Mouse (Mus musculus) midbrain, embryonic 16.5 days (tissue): ENCODE data around the gene Cdkal1. TPM values are rescaled to one million over a fixed set of nuclear protein-coding genes. Genes with fewer than 3 reads are reported as not detected.

Source experiments
- ATAC-seq: fragments of 200-750 bp; cut with Nextera tagmentation; 2 replicates; pipeline ENCODE4 v1.8.0; 2017; ENCODE audit warnings: moderate TSS enrichment
- H3K27ac ChIP-seq: fragments of 300-500 bp; sonication (generic); 2 replicates; pipeline ENCODE4 v1.5.1; 2014; ENCODE audit warnings: mild to moderate bottlenecking, low read length, mixed read lengths
- H3K27me3 ChIP-seq: fragments of 300-500 bp; sonication (generic); 2 replicates; pipeline ENCODE4 v1.6.1; 2014; ENCODE audit warnings: low read depth, low read length, mixed read lengths; ENCODE audit not compliant: control insufficient read depth, insufficient read depth
- H3K36me3 ChIP-seq: fragments of 300-500 bp; sonication (generic); 2 replicates; pipeline ENCODE4 v1.6.1; 2014; ENCODE audit warnings: mild to moderate bottlenecking, low read length, moderate library complexity, mixed read lengths; ENCODE audit not compliant: control insufficient read depth, insufficient read depth
- H3K4me1 ChIP-seq: fragments of 300-500 bp; sonication (generic); 2 replicates; pipeline ENCODE4 v1.6.1; 2014; ENCODE audit warnings: mild to moderate bottlenecking, low read length, mixed read lengths; ENCODE audit not compliant: control insufficient read depth, insufficient read depth
- H3K4me2 ChIP-seq: fragments of 300-500 bp; sonication (generic); 2 replicates; pipeline ENCODE4 v1.6.1; 2014; ENCODE audit warnings: mild to moderate bottlenecking, low read length, mixed read lengths
- H3K4me3 ChIP-seq: fragments of 300-500 bp; sonication (generic); 2 replicates; pipeline ENCODE4 v1.5.1; 2014; ENCODE audit warnings: low read depth, mild to moderate bottlenecking, low read length, moderate library complexity, mixed read lengths
- H3K9ac ChIP-seq: fragments of 300-500 bp; sonication (generic); 2 replicates; pipeline ENCODE4 v1.6.1; 2014; ENCODE audit warnings: low read depth, low read length, mixed read lengths
- H3K9me3 ChIP-seq: fragments of 300-500 bp; sonication (generic); replicated peaks from 2 replicates; pipeline ENCODE4 v1.6.1; 2014; ENCODE audit warnings: mild to moderate bottlenecking, low read length, mixed read lengths; ENCODE audit not compliant: control insufficient read depth, poor library complexity, severe bottlenecking
- WGBS: fragments of 180-500 bp; shearing (Covaris S2); extraction: QIAGEN DNeasy Blood & Tissue Kit; methylation state at CpG from one replicate; pipeline ENCODE4 v1.1.7; 2014; 5-methylcytosine and 5-hydroxymethylcytosine counted together
- polyA plus RNA-seq: library from polyadenylated mRNA; unstranded; fragments of >200 nt; fragmentation: Nextera tagmentation; extraction: Ambion mirVana; gene quantifications from 2 replicates; pipeline ENCODE4 v1.2.1, GENCODE M21; 2015

The Cdkal1 gene
- polyA plus RNA-seq, 1 experiment from 2014 or later = 21.4 TPM

DNA sequence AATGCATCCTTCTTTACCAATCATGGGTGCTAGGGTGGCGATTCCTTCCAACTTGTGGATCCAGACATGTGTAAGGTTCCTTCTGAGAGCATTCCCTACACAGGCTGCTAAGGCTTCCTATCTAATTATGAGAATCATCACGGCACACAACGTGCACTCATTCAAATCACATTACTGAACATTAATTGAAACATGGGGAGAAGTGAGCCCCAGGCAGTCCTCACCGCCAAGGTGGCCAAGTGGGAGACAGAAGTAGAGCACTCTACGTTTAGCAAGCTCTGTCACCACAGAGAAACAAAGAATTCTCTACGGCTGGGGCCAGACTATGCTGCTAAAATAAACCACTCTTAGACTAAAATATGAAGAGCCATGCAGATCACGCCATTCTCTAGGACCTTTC, 240.4 kb downstream of the Cdkal1 start:
- no peaks in the 10 kb centered on the region for H3K36me3 ChIP-seq
- no peak overlapping the region for H3K27ac ChIP-seq
- ATAC-seq = no peak
- no peak overlapping the region for H3K9ac ChIP-seq
- 68% methylated on average over 7 of the region's 7 CpGs for WGBS
- H3K4me2 ChIP-seq = no peak overlapping the region
- no peak overlapping the region for H3K4me3 ChIP-seq
- H3K9me3 ChIP-seq = no peaks in the 10 kb centered on the region
- no peaks in the 10 kb centered on the region for H3K27me3 ChIP-seq
- H3K4me1 ChIP-seq = peaks cover 20% of the 10 kb centered on the region

DNA sequence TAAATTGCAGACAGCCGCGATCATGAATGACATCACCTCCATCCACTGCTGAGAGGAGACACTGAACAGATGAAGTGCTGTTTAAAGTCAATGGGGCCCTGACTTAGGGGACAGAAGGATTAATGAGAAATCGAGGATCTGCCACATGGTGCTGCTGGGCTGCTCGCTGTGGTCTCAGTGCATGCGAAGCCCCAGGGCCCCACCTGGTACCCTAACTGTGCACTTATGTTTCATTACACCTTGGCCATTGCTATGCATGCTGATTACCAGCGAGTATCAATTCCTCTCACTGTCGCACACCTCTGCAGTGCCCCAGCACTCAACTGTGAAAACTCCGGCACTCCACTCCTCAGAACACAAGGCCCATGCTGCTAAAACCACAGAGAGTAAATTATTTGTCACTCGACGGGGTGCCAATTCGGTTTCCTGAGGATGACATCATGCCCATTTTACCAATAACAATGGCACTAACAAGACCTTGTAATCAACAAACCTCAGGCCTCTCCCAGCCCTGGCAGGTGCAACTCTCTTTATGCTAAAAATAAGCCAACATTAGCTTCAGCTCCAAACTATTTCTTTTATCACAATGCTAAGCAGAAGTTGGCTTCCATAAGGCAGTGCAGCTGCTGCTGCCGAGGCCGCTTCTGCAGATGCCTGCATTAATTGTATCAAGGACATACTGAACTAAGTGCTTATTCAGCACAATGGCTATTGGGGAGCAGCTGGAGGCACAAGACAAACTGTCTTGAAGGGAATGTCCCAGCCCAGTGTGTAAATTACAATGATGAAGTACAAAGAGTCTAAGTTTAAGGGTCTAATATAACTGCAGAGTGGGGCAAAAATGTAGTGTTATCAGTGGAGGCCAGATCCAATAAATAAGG, 245.2 kb downstream of the Cdkal1 start:
- H3K4me2 ChIP-seq = no peak overlapping the region
- H3K27ac ChIP-seq = peak overlapping the region; percentile 51
- H3K36me3 ChIP-seq = no peaks in the 10 kb centered on the region
- no peak overlapping the region for H3K9ac ChIP-seq
- H3K9me3 ChIP-seq = no peaks in the 10 kb centered on the region
- no peaks in the 10 kb centered on the region for H3K27me3 ChIP-seq
- H3K4me1 ChIP-seq = peaks cover 23% of the 10 kb centered on the region
- WGBS = 11% methylated on average over 13 of the region's 13 CpGs
- H3K4me3 ChIP-seq = no peak overlapping the region
- ATAC-seq = peak; percentile 67

GRCm38 (mm10) chr13:29609441-29609840, 246.0 kb downstream of the Cdkal1 start:
- Histone ChIP-seq H3K4me3 (no peak overlapping the region), H3K9ac (no peak overlapping the region), H3K27ac (no peak overlapping the region), H3K36me3 (no peaks in the 10 kb centered on the region), H3K9me3 (no peaks in the 10 kb centered on the region), H3K27me3 (no peaks in the 10 kb centered on the region), H3K4me1 (peaks cover 23% of the 10 kb centered on the region), H3K4me2 (no peak overlapping the region)
- 47% methylated on average over 5 of the region's 5 CpGs for whole genome bisulfite sequencing
- ATAC-seq = no peak

GRCm38 (mm10) chr13:29604241-29604640, 251.2 kb downstream of the Cdkal1 start:
- Histone ChIP-seq H3K9me3 (no peaks in the 10 kb centered on the region), H3K4me1 (no peaks in the 10 kb centered on the region; the same call in 1 of the 2 replicates), H3K9ac (no peak overlapping the region), H3K27me3 (no peaks in the 10 kb centered on the region), H3K4me3 (no peak overlapping the region), H3K36me3 (no peaks in the 10 kb centered on the region), H3K4me2 (no peak overlapping the region), H3K27ac (no peak overlapping the region; the same call in 1 of the 2 replicates)
- 15% methylated on average over 6 of the region's 7 CpGs for whole genome bisulfite sequencing
- ATAC-seq = peak; percentile 89

- 0 out of 2 replicates have a peak overlapping the region, but pooled peaks have one; percentile 50 for H3K27ac ChIP-seq
- 52% methylated on average over 6 of the region's 6 CpGs for WGBS
- H3K4me1 ChIP-seq = no peaks in the 10 kb centered on the region; the same call in 1 of the 2 replicates
- H3K36me3 ChIP-seq = no peaks in the 10 kb centered on the region
- H3K9ac ChIP-seq = no peak overlapping the region
- no peak for ATAC-seq
- H3K4me2 ChIP-seq = no peak overlapping the region
- H3K4me3 ChIP-seq = no peak overlapping the region
- no peaks in the 10 kb centered on the region for H3K9me3 ChIP-seq
- no peaks in the 10 kb centered on the region for H3K27me3 ChIP-seq
Measured at GRCm38 (mm10) chr13:29603597-29603996, 251.9 kb downstream of the Cdkal1 start.

DNA sequence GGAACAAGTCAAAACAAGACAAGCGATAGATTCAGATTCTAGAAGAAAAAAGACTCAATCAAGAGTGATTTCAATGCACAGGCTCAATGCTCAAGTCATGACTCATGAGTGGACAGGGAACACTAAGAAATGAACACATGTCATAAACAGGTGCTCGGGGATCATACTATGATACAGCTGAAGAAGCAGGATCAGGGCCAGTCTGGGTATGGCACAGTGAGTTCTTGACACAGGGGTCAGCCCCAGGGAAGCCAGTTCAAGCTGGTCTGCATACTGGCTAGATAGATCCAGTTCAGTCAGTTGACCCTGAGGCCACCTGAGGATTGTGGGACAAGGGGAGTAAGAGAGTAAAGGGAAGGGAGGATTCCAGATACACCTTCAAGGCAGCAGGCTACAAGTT, 254.4 kb downstream of the Cdkal1 start:
- Histone ChIP-seq H3K27me3 (no peaks in the 10 kb centered on the region), H3K36me3 (no peaks in the 10 kb centered on the region), H3K27ac (no peak overlapping the region), H3K4me3 (no peak overlapping the region), H3K9ac (no peak overlapping the region), H3K4me2 (no peak overlapping the region), H3K4me1 (no peaks in the 10 kb centered on the region; the same call in 1 of the 2 replicates), H3K9me3 (no peaks in the 10 kb centered on the region)
- ATAC-seq = no peak
- WGBS = 100% methylated on average over 2 of the region's 2 CpGs

DNA sequence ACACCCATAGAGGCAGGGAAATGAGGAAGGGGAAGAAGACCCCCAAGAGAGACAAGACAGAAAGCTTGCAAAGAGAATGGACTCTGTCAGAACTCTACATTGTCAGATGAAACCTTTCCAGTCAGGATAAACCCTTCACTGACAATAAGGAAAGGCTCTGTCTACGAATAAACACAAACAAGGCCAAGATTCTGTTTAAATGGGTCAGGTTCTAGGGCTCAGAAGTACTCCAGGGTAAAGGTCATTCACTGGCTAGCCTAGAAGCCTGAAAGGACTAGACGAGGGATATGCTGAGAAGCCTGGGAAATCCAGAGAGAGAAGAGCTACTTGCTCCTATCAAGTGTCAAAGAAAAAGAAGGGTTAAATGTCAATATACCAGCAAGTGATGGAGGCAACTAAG, 255.8 kb downstream of the Cdkal1 start:
- no peak overlapping the region for H3K4me2 ChIP-seq
- H3K9ac ChIP-seq = no peak overlapping the region
- H3K36me3 ChIP-seq = no peaks in the 10 kb centered on the region
- H3K27ac ChIP-seq = no peak overlapping the region
- H3K4me3 ChIP-seq = no peak overlapping the region
- no peaks in the 10 kb centered on the region for H3K27me3 ChIP-seq
- H3K4me1 ChIP-seq = no peaks in the 10 kb centered on the region; the same call in 1 of the 2 replicates
- no peaks in the 10 kb centered on the region for H3K9me3 ChIP-seq
- ATAC-seq = no peak
- 66% methylated on average over 2 of the region's 2 CpGs for WGBS

GRCm38 (mm10) chr13:29596735-29597134, 258.7 kb downstream of the Cdkal1 start:
- Histone ChIP-seq H3K27ac (no peak overlapping the region), H3K4me2 (no peak overlapping the region), H3K4me3 (no peak overlapping the region), H3K36me3 (no peaks in the 10 kb centered on the region), H3K4me1 (no peaks in the 10 kb centered on the region), H3K27me3 (no peaks in the 10 kb centered on the region), H3K9ac (no peak overlapping the region), H3K9me3 (peaks cover 5% of the 10 kb centered on the region; the same call in 1 of the 2 replicates)
- 50% methylated on average over 3 of the region's 3 CpGs for WGBS
- no peak for ATAC-seq

- peaks cover 5% of the 10 kb centered on the region; the same call in 1 of the 2 replicates for H3K9me3 ChIP-seq
- H3K9ac ChIP-seq = no peak overlapping the region
- H3K27me3 ChIP-seq = no peaks in the 10 kb centered on the region
- no peaks in the 10 kb centered on the region for H3K36me3 ChIP-seq
- no peak overlapping the region for H3K4me2 ChIP-seq
- H3K4me1 ChIP-seq = no peaks in the 10 kb centered on the region
- ATAC-seq = no peak
- H3K27ac ChIP-seq = no peak overlapping the region
- H3K4me3 ChIP-seq = no peak overlapping the region
- WGBS = 95% methylated on average over 3 of the region's 3 CpGs
Measured at GRCm38 (mm10) chr13:29593096-29593495, 262.4 kb downstream of the Cdkal1 start.
